Mouse (Mus musculus) stomach, postnatal 0 days (tissue): ENCODE data around the gene Fzd5. TPM values are rescaled to one million over a fixed set of nuclear protein-coding genes. Genes with fewer than 3 reads are reported as not detected.

Source experiments
- ATAC-seq: fragments of 200-750 bp; cut with Nextera tagmentation; 2 replicates; pipeline ENCODE4 v1.8.0; 2017; ENCODE audit not compliant: low FRiP score, low TSS enrichment
- DNase-seq: peaks from one replicate; pipeline ENCODE4 v3.0.0-alpha.2; 2016; ENCODE audit warnings: low spot score
- H3K27ac ChIP-seq: fragments of 300-500 bp; sonication (generic); replicated peaks from 2 replicates; pipeline ENCODE4 v1.5.1; 2014; ENCODE audit warnings: mild to moderate bottlenecking, control low read depth
- H3K27me3 ChIP-seq: fragments of 300-500 bp; sonication (generic); 2 replicates; pipeline ENCODE4 v1.6.1; 2014; ENCODE audit warnings: low read length; ENCODE audit not compliant: control insufficient read depth, insufficient read depth
- H3K36me3 ChIP-seq: fragments of 300-500 bp; sonication (generic); 2 replicates; pipeline ENCODE4 v1.6.1; 2014; ENCODE audit warnings: low read length, mixed read lengths; ENCODE audit not compliant: control insufficient read depth, insufficient read depth
- H3K4me1 ChIP-seq: fragments of 300-500 bp; sonication (generic); replicated peaks from 2 replicates; pipeline ENCODE4 v1.6.1; 2014; ENCODE audit warnings: antibody characterized with exemption; ENCODE audit not compliant: control insufficient read depth, insufficient read depth
- H3K4me2 ChIP-seq: fragments of 300-500 bp; sonication (generic); replicated peaks from 2 replicates; pipeline ENCODE4 v1.6.1; 2014; ENCODE audit warnings: low read depth, mild to moderate bottlenecking, control low read depth, moderate library complexity
- H3K4me3 ChIP-seq: fragments of 300-500 bp; sonication (generic); 2 replicates; pipeline ENCODE4 v1.5.1; 2014; ENCODE audit warnings: low read depth, low read length, control low read depth
- H3K9ac ChIP-seq: fragments of 300-500 bp; sonication (generic); 2 replicates; pipeline ENCODE4 v1.6.1; 2014; ENCODE audit warnings: mild to moderate bottlenecking, low read length, control low read depth, mixed read lengths
- H3K9me3 ChIP-seq: fragments of 300-500 bp; sonication (generic); 2 replicates; pipeline ENCODE4 v1.6.1; 2016; ENCODE audit warnings: low read length; ENCODE audit not compliant: control insufficient read depth
- CTCF ChIP-seq: IDR thresholded peaks from 2 replicates; pipeline ENCODE4 v1.5.1; 2016; ENCODE audit warnings: antibody characterized with exemption, low read depth, mild to moderate bottlenecking, moderate library complexity
- EP300 ChIP-seq: optimal IDR thresholded peaks from 2 replicates; pipeline ENCODE3; 2016; ENCODE audit warnings: antibody characterized with exemption
- WGBS: fragments of 180-500 bp; shearing (Covaris S2); extraction: QIAGEN DNeasy Blood & Tissue Kit; methylation state at CpG from one replicate; pipeline ENCODE4 v1.1.7; 2014; 5-methylcytosine and 5-hydroxymethylcytosine counted together
- polyA plus RNA-seq: library from polyadenylated mRNA; unstranded; fragments of >200 nt; fragmentation: Nextera tagmentation; extraction: Ambion mirVana; gene quantifications from 2 replicates; pipeline ENCODE4 v1.2.1, GENCODE M21; 2015

Fzd5 gene
- polyA plus RNA-seq, 1 experiment from 2014 or later = 3.8 TPM

DNA sequence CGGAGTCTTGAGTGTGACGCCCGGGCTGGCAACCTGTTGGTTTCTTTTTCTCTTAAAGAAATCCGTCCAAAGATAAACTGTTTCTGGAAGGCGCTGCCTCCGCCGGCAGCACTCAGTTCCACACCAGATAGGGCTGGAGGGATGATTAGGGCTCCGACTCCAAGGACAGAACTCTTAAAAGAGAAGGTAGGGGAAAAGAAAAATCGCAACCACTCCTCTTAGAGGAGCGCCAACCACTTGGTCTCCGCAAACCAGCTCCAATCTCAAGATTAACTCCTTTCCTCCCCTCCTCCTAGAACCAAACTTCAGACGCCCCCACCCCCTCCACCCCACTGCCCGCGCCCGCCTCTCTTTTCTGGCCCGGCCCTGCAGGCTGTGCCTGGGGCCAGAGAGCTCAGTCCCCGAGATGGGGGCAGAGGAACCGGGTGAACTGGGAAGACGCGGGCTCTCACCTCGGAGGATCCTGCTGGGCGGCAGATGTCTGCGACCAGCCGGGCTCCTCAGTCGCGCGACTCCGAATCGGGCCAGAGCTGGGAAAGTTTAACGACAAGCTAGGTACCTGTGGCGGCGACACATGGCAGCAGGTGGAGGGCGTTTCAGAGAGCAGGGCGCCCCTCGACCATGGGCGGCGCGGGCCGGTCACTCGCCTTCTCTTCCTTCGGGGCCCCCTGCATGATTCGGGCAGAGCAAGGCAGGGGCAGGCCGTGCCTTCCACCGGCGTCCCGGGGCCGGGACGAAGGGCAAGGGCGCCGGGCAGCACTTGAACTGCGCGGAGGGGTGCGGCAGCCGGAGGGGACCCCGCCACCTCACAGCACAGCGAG is 660 bp downstream of the Fzd5 start:
- 0% methylated on average over 52 of the region's 56 CpGs for WGBS
- H3K4me1 ChIP-seq = peaks cover 3% of the 10 kb centered on the region; the same call in 1 of the 2 replicates
- H3K27me3 ChIP-seq = no peaks in the 10 kb centered on the region
- TF ChIP-seq EP300 = no peak
- TF ChIP-seq CTCF = no peak
- H3K9ac ChIP-seq = peak overlapping the region; percentile 85
- H3K9me3 ChIP-seq = no peaks in the 10 kb centered on the region
- peak overlapping the region; percentile 92 for H3K27ac ChIP-seq
- H3K4me2 ChIP-seq = peak overlapping the region; percentile 95
- H3K4me3 ChIP-seq = peak overlapping the region; percentile 69
- DNase-seq (peak; percentile 64), ATAC-seq (no peak)
- H3K36me3 ChIP-seq = no peaks in the 10 kb centered on the region; the same call in 1 of the 2 replicates

GRCm38 (mm10) chr1:64735781-64736680 is 1.5 kb downstream of the Fzd5 start:
- H3K27me3 ChIP-seq = no peaks in the 10 kb centered on the region
- peak overlapping the region; percentile 85 for H3K9ac ChIP-seq
- peak overlapping the region; percentile 95 for H3K4me2 ChIP-seq
- no peaks in the 10 kb centered on the region; the same call in 1 of the 2 replicates for H3K36me3 ChIP-seq
- H3K4me3 ChIP-seq = peak overlapping the region; percentile 69
- no peaks in the 10 kb centered on the region for H3K9me3 ChIP-seq
- peak overlapping the region; percentile 92 for H3K27ac ChIP-seq
- ATAC-seq (no peak), DNase-seq (peak; percentile 66)
- peaks cover 3% of the 10 kb centered on the region; the same call in 1 of the 2 replicates for H3K4me1 ChIP-seq
- WGBS = 8% methylated on average over 74 of the region's 75 CpGs
- TF ChIP-seq EP300 (no peak), CTCF (peak; percentile 58)

- ATAC-seq (no peak), DNase-seq (peak; percentile 68)
- Histone ChIP-seq H3K9me3 (no peaks in the 10 kb centered on the region), H3K4me1 (peaks cover 3% of the 10 kb centered on the region; the same call in 1 of the 2 replicates), H3K9ac (peak overlapping the region; percentile 59), H3K4me3 (peak overlapping the region; percentile 69), H3K36me3 (no peaks in the 10 kb centered on the region; the same call in 1 of the 2 replicates), H3K27ac (peak overlapping the region; percentile 53; the same call in 1 of the 2 replicates), H3K4me2 (peak overlapping the region; percentile 95), H3K27me3 (no peaks in the 10 kb centered on the region)
- WGBS = 34% methylated on average over 56 of the region's 58 CpGs
- peak; percentile 42 for TF ChIP-seq CTCF
- TF ChIP-seq EP300 = no peak
Measured at GRCm38 (mm10) chr1:64734771-64735750, 2.5 kb downstream of the Fzd5 start.

- H3K27ac ChIP-seq = no peak overlapping the region
- H3K9me3 ChIP-seq = no peaks in the 10 kb centered on the region
- no peak overlapping the region for H3K9ac ChIP-seq
- peak overlapping the region; percentile 95 for H3K4me2 ChIP-seq
- DNase-seq = peak; percentile 49
- TF ChIP-seq EP300 (no peak), CTCF (no peak)
- no peaks in the 10 kb centered on the region for H3K27me3 ChIP-seq
- H3K36me3 ChIP-seq = no peaks in the 10 kb centered on the region; the same call in 1 of the 2 replicates
- 53% methylated on average over 11 of the region's 11 CpGs for WGBS
- ATAC-seq = no peak
- peaks cover 3% of the 10 kb centered on the region; the same call in 1 of the 2 replicates for H3K4me1 ChIP-seq
- no peak overlapping the region for H3K4me3 ChIP-seq
Measured at GRCm38 (mm10) chr1:64733453-64734245, 3.9 kb downstream of the Fzd5 start.
